In the genomic region with DNA sequence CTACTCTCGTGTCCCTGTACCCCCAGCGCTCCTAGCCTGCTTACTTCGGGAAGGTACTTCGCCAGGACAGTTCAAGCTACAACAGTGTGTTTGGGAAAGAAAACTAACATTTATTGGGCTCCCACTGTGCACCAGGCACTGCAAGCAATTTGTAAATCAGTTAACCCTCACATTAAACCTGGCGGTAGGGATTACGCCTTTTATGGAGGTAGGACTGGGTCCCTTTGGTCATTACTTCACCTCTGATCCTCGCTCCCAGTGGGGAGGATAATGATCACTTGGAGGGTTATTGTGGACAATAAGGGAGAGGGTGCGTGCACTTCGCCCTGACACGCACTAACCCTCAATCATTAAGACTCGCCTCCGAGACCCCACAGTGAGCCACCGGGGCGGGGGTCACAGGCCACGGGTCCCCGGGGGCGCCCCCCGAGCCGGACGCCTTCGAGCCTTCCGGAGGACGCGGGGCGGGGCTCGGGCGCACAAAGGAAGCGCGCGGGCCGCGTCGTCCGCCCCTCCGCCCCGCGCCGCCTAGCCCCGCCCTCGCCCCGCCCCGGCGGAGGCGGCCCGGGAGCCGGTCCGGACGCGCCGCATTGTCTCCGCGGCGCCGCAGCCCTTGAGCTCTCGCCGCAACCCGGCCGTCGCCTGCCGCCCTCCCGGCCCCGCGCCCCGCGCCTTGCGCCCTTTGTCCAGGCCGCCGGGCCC, we compare ENCODE assay signal across 8 mouse cellular contexts. TPM values are rescaled to one million over a fixed set of nuclear protein-coding genes. Genes with fewer than 3 reads are reported as not detected.
DNase-seq lines count a peak whose midpoint lies in the region; ATAC-seq and TF ChIP-seq lines count a peak whose summit lies in the region.

No protein-coding gene starts in this region.

- H3K27me3 ChIP-seq in forebrain, postnatal 0 days (ENCODE audit: insufficient read depth, low read length), result no peaks in the 10 kb centered on the region

- no peak for DNase-seq in ES-E14 (ENCODE audit: low read depth, low spot score)
- peak; percentile 86 to 95 for DNase-seq in cerebellum, adult 18-20 months
- peak; percentile 90 for DNase-seq in forebrain, postnatal 0 days
- peak; percentile 68 to 76 for DNase-seq in layer of hippocampus, postnatal 14 days (ENCODE audit: low spot score in 2 of 2)
- peak; percentile 90 for DNase-seq in lung, postnatal 10 days
- DNase-seq in ovary, postnatal 36 days (ENCODE audit: low spot score), result peak; percentile 89
- DNase-seq in thymus, postnatal 36 days, result peak; percentile 89 to 92

- peak; percentile 90 for ATAC-seq in forebrain, postnatal 0 days
- ATAC-seq in hematopoietic stem cell, adult 5-6 weeks (replicated peaks in 1 of 2; ENCODE audit: insufficient read depth in 1 of 2, low FRiP score in 2 of 2, low TSS enrichment in 1 of 2, low read depth in 1 of 2, poor library complexity in 2 of 2, severe bottlenecking in 2 of 2), result peak; percentile 33 to 51

- in situ Hi-C loops in ES-E14 (cut with MboI; ENCODE audit: low sequenced_read_pairs in 2 of 2, unreplicated experiment in 2 of 2), result no loop called here

- peaks cover 2 to 10% of the 10 kb centered on the region in 2 experiments; a peak in 2 of 4 replicates for H3K4me1 ChIP-seq in ES-E14 (ENCODE audit: control insufficient read depth in 2 of 2, insufficient read depth in 2 of 2, low read length in 2 of 2, poor library complexity in 1 of 2)
- peaks cover 26% of the 10 kb centered on the region for H3K4me1 ChIP-seq in forebrain, postnatal 0 days (ENCODE audit: insufficient read depth)

- no peak overlapping the region; the same call in 1 of the 2 replicates for H3K27ac ChIP-seq in ES-E14 (ENCODE audit: insufficient read depth, low read depth, low read length, poor library complexity, severe bottlenecking)
- H3K27ac ChIP-seq in forebrain, postnatal 0 days (ENCODE audit: low read depth, low read length), result peak overlapping the region; percentile 97

- no peaks in the 10 kb centered on the region for H3K9me3 ChIP-seq in ES-E14 (ENCODE audit: control insufficient read depth, insufficient read depth, low read depth, low read length)
- no peaks in the 10 kb centered on the region for H3K9me3 ChIP-seq in forebrain, postnatal 0 days (ENCODE audit: low read length)

- H3K4me3 ChIP-seq in ES-E14 (ENCODE audit: insufficient read depth in 1 of 2, low read depth in 1 of 2, low read length in 2 of 2, poor library complexity in 1 of 2, severe bottlenecking in 1 of 2), result peak overlapping the region; percentile 77 to 88
- peak overlapping the region; percentile 99 for H3K4me3 ChIP-seq in forebrain, postnatal 0 days (ENCODE audit: low read depth, low read length)

- H3K4me2 ChIP-seq in forebrain, postnatal 0 days (ENCODE audit: low read depth), result peak overlapping the region; percentile 85

- 4% methylated on average over 56 of the region's 68 CpGs for WGBS in forebrain, postnatal 0 days

- H3K9ac ChIP-seq in ES-E14 (ENCODE audit: insufficient read depth, low read depth, low read length, poor library complexity, severe bottlenecking), result peak overlapping the region; percentile 73
- peak overlapping the region; percentile 98 for H3K9ac ChIP-seq in forebrain, postnatal 0 days

- H3K36me3 ChIP-seq in ES-E14 (ENCODE audit: control insufficient read depth, insufficient read depth, low read length, poor library complexity, severe bottlenecking), result no peaks in the 10 kb centered on the region
- 0 out of 2 replicates have a peak, but pooled peaks cover 10% of the 10 kb centered on the region for H3K36me3 ChIP-seq in forebrain, postnatal 0 days (ENCODE audit: insufficient read depth)

- no peak for TF ChIP-seq CTCF in forebrain, postnatal 0 days (IDR thresholded peaks at IDR 0.05; ENCODE audit: low read depth)

TF ChIP-seq in ES-E14, 5 proteins besides CTCF, POLR2A, EP300 and RAD21:
- TF ChIP-seq MAFK (IDR thresholded peaks at IDR 0.05; ENCODE audit: insufficient read depth, low read depth, low read length) (no peak), HCFC1 (IDR thresholded peaks at IDR 0.05; ENCODE audit: borderline replicate concordance, insufficient read depth, low read length) (no peak), ZC3H11A (IDR thresholded peaks at IDR 0.05; ENCODE audit: borderline replicate concordance, low read depth, low read length) (no peak), ZNF384 (IDR thresholded peaks at IDR 0.05; ENCODE audit: low read depth, low read length) (no peak), CHD2 (IDR thresholded peaks at IDR 0.05; ENCODE audit: low read depth, low read length) (no peak)
TF ChIP-seq in ES-E14: peak in this region for 0.

RNA-seq across cellular contexts. Expression of a gene that starts 28.0 kb away (rescaled TPM):
- total RNA-seq in ES-E14 (2012; rRNA removed), result 0.09 and 0.11 TPM in 2 replicates
- total RNA-seq in forebrain, postnatal 0 days (2014; rRNA removed), result 0.52 and 0.92 TPM in 2 replicates
- polyA plus RNA-seq in forebrain, postnatal 0 days (2015; fragmentation: Nextera tagmentation; extraction: Ambion mirVana), result 0.05 and 0.16 TPM in 2 replicates
- not detected in 2 replicates for total RNA-seq in hematopoietic stem cell, adult 5-6 weeks (2017)
- total RNA-seq in layer of hippocampus, postnatal 14 days (2021), result under 1 TPM; 0.35 to 0.62 TPM
